Mouse (Mus musculus): ENCODE results near the gene Etv5. TPM values are rescaled to one million over a fixed set of nuclear protein-coding genes. Genes with fewer than 3 reads are reported as not detected.
"Not testable (repeated sequence)": the region's sequence is repeated elsewhere in the genome, so short reads cannot be mapped to it uniquely, and the experiment has no call there.

Etv5 gene
- polyA plus RNA-seq, 1 experiment: 22.6 TPM

GRCm38 (mm10) chr16:22358701-22359354 is 80.7 kb downstream of the Etv5 start:
- no peak overlapping the region for H3K4me3 ChIP-seq (ENCODE audit: insufficient read depth, low read length)
- H3K27ac ChIP-seq (ENCODE audit: insufficient read depth, low read length): no peak overlapping the region; the same call in 1 of the 2 replicates
- H3K4me1 ChIP-seq (ENCODE audit: control insufficient read depth, insufficient read depth, low read length): no peaks in the 10 kb centered on the region
- TF ChIP-seq POLR2A (IDR thresholded peaks at IDR 0.05; ENCODE audit: low read depth, low read length): no peak
- TF ChIP-seq CTCF (IDR thresholded peaks at IDR 0.05; ENCODE audit: borderline replicate concordance, insufficient read depth, low read length): no peak

- H3K4me1 ChIP-seq (ENCODE audit: control insufficient read depth, insufficient read depth, low read length): not testable (repeated sequence)
Measured at GRCm38 (mm10) chr16:22354177-22354576, 85.3 kb downstream of the Etv5 start.

GRCm38 (mm10) chr16:22353639-22354038 is 85.9 kb downstream of the Etv5 start:
- no peak for TF ChIP-seq POLR2A (IDR thresholded peaks at IDR 0.05; ENCODE audit: low read depth, low read length)
- TF ChIP-seq CTCF (IDR thresholded peaks at IDR 0.05; ENCODE audit: borderline replicate concordance, insufficient read depth, low read length): no peak
- no peak overlapping the region for H3K4me3 ChIP-seq (ENCODE audit: insufficient read depth, low read length)
- no peak overlapping the region for H3K27ac ChIP-seq (ENCODE audit: insufficient read depth, low read length)
- H3K4me1 ChIP-seq (ENCODE audit: control insufficient read depth, insufficient read depth, low read length): no peaks in the 10 kb centered on the region

More at GRCm38 (mm10) chr16:22354177-22354576, 85.3 kb downstream of the Etv5 start:
- not testable (repeated sequence) for H3K4me3 ChIP-seq (ENCODE audit: insufficient read depth, low read length); H3K27ac ChIP-seq (ENCODE audit: insufficient read depth, low read length)

- Histone ChIP-seq H3K27ac (ENCODE audit: insufficient read depth, low read length) (no peak overlapping the region), H3K4me1 (ENCODE audit: control insufficient read depth, insufficient read depth, low read length) (no peaks in the 10 kb centered on the region), H3K4me3 (ENCODE audit: insufficient read depth, low read length) (no peak overlapping the region)
- no peak for TF ChIP-seq POLR2A (IDR thresholded peaks at IDR 0.05; ENCODE audit: low read depth, low read length)
- no peak for TF ChIP-seq CTCF (IDR thresholded peaks at IDR 0.05; ENCODE audit: borderline replicate concordance, insufficient read depth, low read length)
Measured at GRCm38 (mm10) chr16:22351194-22351593, 88.3 kb downstream of the Etv5 start.

- H3K4me3 ChIP-seq (ENCODE audit: insufficient read depth, low read length): no peak overlapping the region
- no peaks in the 10 kb centered on the region for H3K4me1 ChIP-seq (ENCODE audit: control insufficient read depth, insufficient read depth, low read length)
- TF ChIP-seq CTCF (IDR thresholded peaks at IDR 0.05; ENCODE audit: borderline replicate concordance, insufficient read depth, low read length) (no peak), POLR2A (IDR thresholded peaks at IDR 0.05; ENCODE audit: low read depth, low read length) (no peak)
- H3K27ac ChIP-seq (ENCODE audit: insufficient read depth, low read length): no peak overlapping the region
Measured at GRCm38 (mm10) chr16:22349798-22350197, 89.7 kb downstream of the Etv5 start.

- Histone ChIP-seq H3K4me3 (ENCODE audit: insufficient read depth, low read length) (no peak overlapping the region), H3K4me1 (ENCODE audit: control insufficient read depth, insufficient read depth, low read length) (no peaks in the 10 kb centered on the region), H3K27ac (ENCODE audit: insufficient read depth, low read length) (no peak overlapping the region)
- TF ChIP-seq CTCF (IDR thresholded peaks at IDR 0.05; ENCODE audit: borderline replicate concordance, insufficient read depth, low read length) (no peak), POLR2A (IDR thresholded peaks at IDR 0.05; ENCODE audit: low read depth, low read length) (no peak)
Measured at GRCm38 (mm10) chr16:22348478-22349270, 90.8 kb downstream of the Etv5 start.

GRCm38 (mm10) chr16:22348014-22348413 is 91.5 kb downstream of the Etv5 start:
- Histone ChIP-seq H3K4me1 (ENCODE audit: control insufficient read depth, insufficient read depth, low read length) (no peaks in the 10 kb centered on the region), H3K4me3 (ENCODE audit: insufficient read depth, low read length) (no peak overlapping the region), H3K27ac (ENCODE audit: insufficient read depth, low read length) (no peak overlapping the region)
- TF ChIP-seq CTCF (IDR thresholded peaks at IDR 0.05; ENCODE audit: borderline replicate concordance, insufficient read depth, low read length) (no peak), POLR2A (IDR thresholded peaks at IDR 0.05; ENCODE audit: low read depth, low read length) (no peak)

GRCm38 (mm10) chr16:22341236-22341671 is 98.3 kb downstream of the Etv5 start:
- no peak for TF ChIP-seq POLR2A (IDR thresholded peaks at IDR 0.05; ENCODE audit: low read depth, low read length)
- TF ChIP-seq CTCF (IDR thresholded peaks at IDR 0.05; ENCODE audit: borderline replicate concordance, insufficient read depth, low read length): no peak
- no peak overlapping the region for H3K4me3 ChIP-seq (ENCODE audit: insufficient read depth, low read length)
- H3K27ac ChIP-seq (ENCODE audit: insufficient read depth, low read length): no peak overlapping the region; the same call in 1 of the 2 replicates
- no peaks in the 10 kb centered on the region for H3K4me1 ChIP-seq (ENCODE audit: control insufficient read depth, insufficient read depth, low read length)

GRCm38 (mm10) chr16:22335781-22336180 is 103.7 kb downstream of the Etv5 start:
- no peak overlapping the region for H3K27ac ChIP-seq (ENCODE audit: insufficient read depth, low read length)
- TF ChIP-seq CTCF (IDR thresholded peaks at IDR 0.05; ENCODE audit: borderline replicate concordance, insufficient read depth, low read length) (no peak), POLR2A (IDR thresholded peaks at IDR 0.05; ENCODE audit: low read depth, low read length) (no peak)
- H3K4me3 ChIP-seq (ENCODE audit: insufficient read depth, low read length): no peak overlapping the region
- H3K4me1 ChIP-seq (ENCODE audit: control insufficient read depth, insufficient read depth, low read length): no peaks in the 10 kb centered on the region

Other genes starting within 250 kb of the Etv5 start
- gene Tra2b, start 173.7 kb downstream of the Etv5 start, polyA plus RNA-seq (2011; ENCODE audit: insufficient read length, low read depth, missing spikeins): 169 and 218 TPM in 2 replicates
- 0.32 and 0.58 TPM in 2 replicates for gene Dgkg, start 217.5 kb upstream of the Etv5 start, polyA plus RNA-seq (2011; ENCODE audit: insufficient read length, low read depth, missing spikeins)

All from embryonic fibroblast, embryonic 13.5 days (primary cell).